Mouse (Mus musculus) cerebellum, adult 11-12 months (tissue): Measurements from ENCODE around the gene Trappc2l.

Experiments
- DNase-seq: peaks from one replicate; pipeline ENCODE4 v3.0.0; 2022

Trappc2l gene

DNA sequence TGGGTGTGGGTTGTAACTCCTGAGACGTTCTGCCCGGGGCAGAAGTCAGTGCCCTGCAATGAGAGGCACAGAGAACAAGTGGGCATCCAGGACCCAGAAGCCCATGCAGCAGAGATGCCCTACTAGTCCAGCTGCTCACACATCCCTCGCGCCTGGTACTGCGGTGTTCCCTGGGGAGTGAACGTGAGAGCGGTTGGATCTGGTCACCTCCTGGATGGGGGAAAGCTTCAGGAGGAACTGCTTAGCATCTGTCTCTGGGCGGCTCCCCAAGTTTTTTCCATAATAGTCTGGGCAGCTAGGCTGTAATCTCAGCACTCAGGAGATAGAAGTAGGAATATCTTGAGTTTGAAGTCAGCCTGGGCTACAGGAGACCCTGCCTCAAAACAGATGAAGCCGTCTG is 26.5 kb upstream of the Trappc2l start:
- DNase-seq: no peak

DNA sequence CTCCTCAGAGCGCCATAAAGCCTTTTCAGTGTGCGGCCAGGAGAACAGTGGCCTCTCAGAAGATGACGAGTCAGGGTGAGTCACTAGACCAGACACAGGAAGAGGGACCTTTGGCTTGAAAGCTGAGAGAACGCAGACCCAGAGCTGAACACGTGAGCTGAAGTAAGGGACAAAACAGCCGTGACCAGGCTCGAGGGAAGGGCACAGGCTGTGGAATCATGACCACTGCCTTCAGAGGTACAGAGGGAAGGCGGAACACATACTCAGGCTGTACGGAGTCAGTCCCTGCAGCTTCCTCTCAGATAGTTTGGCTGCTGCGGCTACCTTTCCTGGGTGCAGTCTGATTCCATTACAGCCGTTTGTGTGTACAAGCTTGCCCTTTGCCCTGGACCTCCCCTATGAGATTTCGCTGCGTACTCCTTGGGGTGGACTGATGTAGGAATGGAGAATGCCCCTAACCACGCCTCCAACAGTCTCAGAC is 26.0 kb upstream of the Trappc2l start:
- DNase-seq: no peak

DNA sequence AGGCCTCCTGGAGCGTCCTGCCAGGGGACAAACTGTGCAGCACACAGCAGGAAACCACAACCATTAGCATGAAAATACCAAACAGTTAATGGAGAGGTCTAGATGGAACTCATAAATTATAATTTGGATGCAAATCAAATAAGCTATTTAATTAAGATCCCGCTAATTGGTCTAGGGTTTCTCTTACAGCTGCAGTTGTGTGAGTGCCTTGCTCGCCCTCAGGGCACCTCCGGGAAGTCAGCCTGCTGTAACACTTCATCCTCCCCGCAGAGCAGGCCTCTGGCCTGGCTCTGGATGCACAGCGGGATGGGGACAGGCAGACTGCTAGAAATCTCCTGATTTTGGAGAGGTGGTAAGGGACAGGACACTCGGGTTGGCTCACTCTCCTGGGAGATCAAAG is 25.3 kb upstream of the Trappc2l start:
- no peak for DNase-seq

DNA sequence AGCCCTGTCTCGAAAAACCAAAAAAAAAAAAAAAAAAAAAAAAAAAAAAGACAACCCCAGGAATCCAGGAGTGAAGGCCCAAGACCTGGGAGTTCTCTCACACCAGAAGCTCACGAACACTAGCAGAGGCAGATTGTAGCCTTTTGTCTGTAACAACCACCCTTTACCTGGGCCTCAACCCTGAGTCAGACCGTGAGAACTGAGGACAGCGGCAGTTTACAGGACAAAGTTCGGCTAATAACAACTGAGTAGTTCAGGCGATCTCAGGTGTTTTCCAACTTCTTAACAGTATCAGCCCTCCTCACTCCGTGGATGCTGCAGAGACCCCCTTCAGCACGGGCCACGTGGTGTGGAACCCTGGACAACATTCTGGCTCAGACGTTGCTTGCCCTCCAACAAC is 24.7 kb upstream of the Trappc2l start:
- DNase-seq: no peak

DNA sequence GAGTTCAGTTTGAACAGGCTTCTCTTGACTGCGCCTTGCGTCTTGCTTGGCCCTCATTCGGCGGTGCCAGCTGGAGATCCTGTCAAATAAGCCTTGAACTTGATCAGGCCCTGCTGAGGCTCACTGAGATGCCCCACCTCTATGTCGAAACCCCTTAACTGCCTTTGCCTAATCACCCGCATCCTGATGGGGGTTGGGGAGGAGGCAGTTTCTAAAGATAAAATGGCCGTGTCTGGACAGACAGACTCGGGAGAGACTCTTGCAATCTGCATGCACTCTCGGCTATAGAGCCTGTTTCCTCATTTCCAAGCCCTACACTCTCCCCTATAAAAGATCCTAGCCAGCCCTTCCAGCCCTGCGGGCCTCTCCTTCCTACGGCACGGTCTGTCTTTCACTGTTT is 18.2 kb upstream of the Trappc2l start:
- no peak for DNase-seq

DNA sequence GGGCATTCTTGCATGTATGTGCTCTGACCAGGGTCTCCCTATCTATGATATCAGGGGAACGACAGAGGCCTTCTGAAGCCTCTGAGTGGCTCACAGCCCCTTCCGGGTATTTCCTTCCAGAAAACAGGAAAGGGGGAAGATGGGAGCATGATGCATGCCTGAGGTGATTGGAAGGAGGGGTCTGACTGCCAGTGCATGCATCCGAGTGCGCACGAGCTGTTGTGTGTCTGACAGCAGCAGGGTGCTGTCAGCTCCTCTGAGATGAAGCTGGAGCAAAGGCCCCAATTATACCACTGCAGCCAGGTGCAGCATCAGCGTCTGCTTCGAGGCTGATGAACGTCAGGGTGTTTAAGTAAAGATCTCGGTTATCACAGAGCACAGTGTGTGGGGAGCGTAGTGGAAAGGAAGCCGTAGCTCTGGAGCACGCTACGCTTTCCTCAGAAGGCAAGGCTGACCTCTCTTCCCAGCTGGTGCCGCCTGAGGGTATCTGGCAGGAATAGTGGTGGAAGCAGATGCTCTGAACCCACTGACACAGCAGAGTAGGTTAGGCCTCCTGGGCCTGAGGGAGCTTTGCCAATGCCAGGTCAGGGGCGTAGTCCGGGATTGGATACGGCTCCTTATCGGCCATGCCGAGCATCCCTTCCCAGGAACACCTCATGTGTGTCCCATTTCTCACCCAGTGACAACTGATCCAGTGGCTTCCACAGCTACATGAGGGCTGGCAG is 17.5 kb upstream of the Trappc2l start:
- DNase-seq: peak; percentile 69

DNA sequence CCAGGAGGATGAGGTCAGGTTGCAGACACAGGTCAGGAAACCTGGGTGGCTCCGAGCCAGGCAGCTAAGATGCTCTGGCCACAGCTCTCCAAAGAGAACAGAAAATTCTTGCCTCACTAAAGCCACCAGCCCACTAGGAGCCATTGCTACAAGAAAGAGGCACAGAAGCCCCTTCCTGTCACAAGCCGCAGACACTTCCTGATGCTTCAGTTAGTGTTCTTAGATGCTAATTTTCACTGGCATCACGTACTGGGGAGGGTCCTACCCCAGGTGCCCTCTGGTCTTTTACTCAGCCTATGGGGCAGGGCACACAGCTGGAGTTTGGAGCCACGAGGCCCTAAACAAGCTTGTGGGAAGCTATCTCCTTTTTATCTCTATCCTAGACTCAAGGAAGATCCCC is 15.4 kb upstream of the Trappc2l start:
- no peak for DNase-seq

DNA sequence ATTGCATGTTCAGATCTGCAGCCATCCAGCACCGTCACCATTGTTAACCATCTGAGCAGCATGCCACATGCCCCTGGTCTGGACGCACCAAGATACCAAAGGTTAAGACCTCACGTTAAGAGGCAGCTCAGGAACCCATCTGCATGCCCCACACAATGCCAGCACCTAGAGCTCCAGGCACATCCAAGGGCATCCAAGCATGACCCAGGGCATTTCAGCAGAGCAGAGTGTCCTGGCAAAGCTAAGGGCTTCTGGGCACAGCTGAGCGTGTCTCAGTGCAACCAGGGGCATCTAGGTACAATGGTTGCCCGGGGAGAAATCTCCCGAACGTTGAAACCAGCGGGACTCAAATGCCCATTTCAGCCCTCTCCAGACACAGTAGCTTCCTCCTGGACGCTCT is 10.8 kb upstream of the Trappc2l start:
- DNase-seq: no peak

DNA sequence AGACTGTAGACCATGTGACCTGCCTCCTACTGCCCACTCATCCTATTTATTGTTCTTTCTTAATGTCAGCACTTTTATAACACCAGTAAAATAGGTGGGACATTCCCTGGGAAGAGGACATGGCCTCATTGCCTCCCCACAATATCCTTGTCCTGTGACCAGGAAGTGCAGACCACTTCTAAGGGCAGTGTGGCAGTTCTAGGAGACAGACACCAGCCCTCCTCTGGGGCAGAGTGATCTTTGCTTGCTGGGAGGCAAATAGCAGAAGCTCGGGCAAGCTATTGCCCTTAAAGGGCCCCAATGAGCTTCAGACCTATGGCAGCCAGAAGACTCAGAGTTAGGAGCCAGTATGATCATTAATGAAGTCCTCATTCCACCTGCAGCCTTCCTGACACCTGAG is 6.8 kb upstream of the Trappc2l start:
- DNase-seq: no peak

DNA sequence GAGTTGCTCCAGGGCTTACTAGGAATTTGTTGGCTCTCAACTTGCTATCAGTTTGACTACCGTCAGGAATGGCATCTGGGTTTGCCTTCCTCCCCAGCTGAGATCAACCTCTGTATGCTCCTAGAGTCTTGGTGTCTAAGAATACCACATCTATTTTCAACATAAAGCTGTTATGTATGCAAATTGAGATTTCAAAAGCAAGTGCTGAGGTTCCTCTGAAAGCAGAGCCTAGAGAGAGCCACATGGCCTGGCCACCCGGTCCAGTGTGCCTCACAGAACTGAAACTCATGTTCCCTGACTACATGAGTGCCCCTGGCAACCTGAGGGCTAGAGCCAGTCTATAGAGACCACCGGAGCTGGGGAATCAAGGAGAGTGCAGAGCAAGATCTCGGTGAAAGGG is 6.1 kb upstream of the Trappc2l start:
- DNase-seq: no peak

DNA sequence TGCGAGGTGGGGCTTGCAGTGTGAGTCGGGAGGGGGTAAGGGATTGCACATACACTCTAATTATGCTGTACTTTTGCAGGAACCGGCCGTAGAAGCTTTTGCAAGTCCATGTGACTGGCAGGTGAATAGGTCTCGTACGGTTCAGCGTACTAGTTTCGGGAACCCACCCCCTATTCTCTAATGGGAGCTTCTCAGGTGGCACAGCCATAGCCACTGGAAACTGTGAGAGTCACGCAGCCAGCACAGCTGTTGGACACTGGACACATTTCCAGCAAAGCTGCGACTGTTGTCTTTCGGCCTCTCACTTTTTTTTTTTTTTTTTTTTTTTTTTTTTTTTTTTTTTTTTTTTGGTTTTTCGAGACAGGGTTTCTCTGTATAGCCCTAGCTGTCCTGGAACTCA is 4.6 kb upstream of the Trappc2l start:
- no peak for DNase-seq

DNA sequence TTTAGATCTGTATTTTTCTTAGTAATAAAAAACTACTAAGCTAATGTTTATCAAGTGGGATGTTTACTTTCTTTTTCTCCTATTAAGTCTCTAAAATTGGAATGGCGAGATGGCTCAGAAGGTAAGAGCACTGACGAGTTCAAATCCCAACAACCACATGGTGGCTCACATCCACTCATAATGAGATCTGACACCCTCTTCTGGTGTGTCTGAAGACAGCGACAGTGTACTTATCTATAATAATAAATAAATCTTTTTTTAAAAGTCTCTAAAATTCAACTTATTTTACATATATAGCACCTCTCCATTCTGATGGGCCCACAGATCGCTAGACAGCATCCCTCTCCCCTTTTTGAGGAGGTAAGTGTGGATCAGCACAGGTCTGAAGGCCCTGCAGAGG is 1.2 kb upstream of the Trappc2l start:
- DNase-seq: no peak

DNA sequence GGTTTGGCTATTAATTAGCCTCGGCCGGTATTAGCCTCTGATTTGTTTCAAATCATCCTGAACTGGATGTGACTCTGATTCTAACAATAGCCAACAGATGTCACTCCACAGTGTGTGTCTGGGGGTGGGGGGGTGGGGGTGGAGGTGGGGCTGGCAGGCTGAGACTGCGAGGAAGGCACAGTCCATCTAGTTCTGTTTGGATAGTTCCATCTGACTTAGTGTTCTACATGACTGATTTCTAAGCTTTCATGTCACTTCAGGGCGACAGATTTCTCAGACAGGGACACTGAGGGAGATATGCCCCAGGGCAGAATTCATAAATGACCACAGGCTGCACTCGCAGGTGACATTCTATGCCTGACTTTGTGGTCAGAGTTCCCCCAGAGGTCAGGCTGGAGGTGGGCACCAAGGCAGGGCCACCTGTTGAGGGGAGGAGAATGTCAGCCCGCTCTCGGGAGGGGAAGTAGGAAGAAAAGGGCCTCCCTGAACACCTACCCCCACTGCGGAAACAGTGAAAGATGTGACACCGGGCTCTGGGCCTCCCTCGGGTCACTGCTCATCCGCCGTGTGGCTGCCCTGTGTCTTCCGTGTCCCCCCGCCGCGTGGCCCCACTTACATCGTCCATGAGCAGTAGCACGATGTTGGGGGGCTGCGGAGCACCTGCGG is 695 bp upstream of the Trappc2l start:
- DNase-seq: no peak

DNA sequence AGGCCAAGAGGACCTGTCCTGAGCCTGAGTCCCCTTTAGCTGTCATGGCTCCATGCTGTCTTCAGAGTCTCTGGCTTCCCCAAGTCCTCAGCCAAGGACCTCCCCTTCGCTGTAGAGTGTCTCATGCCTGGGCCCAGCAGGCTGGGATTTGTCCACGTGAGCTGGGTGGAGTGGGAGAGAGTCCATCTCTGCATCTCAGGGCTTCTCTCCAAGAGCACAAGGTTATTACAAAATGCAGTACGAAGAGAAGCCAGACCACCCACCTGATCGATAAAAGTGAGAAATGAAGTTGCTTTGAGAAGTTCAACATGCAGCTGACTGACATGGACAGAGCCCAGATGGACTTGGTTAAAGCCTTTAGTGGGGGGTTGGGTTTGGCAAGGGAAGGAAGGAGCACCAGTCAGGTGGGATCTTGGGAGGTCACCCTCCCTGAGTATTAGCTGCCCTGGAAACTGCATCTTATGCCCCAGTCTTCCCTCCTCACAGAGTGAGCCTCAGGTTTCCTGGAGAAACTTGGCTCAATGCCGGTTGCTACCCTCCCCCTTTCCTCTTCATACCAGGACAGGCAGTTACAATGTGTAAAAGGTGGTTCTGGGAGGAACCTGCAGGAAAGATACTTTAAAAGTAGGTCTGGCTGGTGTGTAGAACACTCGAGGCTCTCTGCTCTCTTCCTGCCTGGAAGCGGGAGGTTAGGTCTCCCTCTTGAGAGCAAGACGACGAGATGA is 4.9 kb downstream of the Trappc2l start:
- DNase-seq: no peak

DNA sequence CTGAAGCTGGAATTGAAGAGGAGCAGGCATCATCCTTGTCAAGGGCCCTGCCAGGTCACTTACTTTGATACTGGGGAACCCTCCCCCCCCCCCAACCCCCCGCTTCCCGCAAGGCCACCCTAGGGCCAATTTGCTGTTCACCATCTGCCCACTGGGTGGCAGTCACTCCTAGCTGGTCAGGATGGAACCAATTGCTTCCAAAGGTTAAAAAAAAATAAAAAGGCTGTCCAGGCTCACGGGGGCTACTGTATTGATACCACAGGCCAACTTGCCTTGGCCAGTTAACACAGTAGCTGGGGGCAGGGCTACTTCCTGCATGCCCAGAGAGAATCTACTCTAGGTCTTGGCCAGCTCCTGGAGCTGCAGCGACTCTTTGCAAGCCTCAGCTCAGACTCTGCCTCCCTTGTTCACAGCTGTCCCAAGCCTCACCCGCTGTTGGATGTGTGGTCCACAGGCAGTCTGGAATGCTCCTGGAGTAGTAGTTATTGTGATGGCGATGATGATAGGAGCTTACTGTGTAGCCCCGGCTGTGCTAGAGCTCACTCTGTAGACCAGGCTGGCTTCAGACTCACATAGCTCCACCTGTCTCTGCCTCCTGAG is 6.6 kb downstream of the Trappc2l start:
- peak; percentile 72 for DNase-seq

DNA sequence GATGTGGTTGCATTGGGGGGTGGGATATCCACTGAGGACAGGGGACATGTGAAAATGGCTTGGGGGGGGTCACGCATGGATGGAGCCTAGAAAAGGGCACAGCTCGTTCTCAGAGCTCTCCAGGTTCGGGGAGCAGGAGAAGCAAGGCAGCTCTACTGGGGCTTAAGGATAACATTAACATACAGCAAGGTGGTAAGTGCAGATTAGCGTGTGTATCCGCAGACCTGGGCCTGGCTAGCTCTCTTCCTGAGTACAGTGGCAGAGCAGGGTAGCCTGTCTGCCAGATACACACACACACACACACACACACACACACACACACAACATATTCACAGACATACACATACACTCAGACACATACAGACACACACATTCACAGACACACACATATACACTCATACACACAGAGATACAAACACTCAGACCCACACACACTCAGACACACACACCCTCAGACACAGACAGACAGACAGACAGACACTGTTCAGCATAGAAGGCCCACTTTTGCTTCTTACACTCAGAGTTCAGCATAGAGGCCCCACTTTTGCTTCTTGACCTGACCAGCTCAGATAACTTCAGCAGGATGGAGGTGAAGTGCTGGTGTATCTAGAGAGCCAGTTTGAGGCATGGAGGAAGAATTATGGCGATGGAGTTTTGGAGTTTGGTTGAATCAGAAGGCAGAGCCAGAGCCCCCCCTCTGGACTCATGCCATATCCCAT is 7.4 kb downstream of the Trappc2l start:
- DNase-seq: no peak

DNA sequence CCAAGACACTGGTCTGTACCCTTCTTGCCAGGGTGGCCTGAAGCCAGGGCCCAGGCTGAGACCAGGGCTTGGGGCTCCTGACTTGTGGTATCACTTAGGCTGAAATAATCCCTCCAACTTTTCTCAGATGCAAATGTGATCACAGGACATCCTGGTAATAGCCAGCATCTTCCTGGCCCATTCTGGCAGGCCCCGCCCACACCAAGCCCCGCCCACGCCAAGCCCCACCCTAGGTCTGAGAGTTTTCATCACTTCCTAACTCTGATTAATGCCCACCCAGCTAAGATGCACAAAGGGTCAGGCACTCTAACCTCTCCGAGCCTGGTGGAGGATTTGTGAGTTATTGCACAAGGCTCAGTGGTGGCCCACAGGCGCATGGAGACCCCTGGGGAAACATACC is 9.0 kb downstream of the Trappc2l start:
- DNase-seq: no peak

DNA sequence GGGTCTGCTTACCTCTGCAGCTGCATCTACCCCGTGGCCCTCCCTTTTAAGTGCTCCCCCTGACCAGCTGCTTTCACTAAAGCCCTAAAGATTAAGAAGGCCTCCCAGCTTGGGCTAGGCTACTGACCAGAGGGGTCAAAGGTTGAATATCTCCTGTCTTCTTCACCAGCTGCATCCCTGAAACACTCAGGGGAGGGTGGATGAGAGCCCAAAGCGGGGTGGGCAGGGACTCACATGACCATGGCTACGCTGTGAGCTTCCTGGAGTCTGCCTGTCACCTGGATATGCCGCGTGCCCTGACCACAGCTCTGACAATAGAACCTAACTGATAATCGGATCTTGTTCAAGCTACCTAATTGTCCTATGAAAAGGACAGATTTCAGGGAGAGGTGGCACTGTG is 11.3 kb downstream of the Trappc2l start, which contains the start of gene Pabpn1l:
Gene Pabpn1l (minus strand): TSS at position 13 of the 400 bp plus-strand sequence.
- no peak for DNase-seq

DNA sequence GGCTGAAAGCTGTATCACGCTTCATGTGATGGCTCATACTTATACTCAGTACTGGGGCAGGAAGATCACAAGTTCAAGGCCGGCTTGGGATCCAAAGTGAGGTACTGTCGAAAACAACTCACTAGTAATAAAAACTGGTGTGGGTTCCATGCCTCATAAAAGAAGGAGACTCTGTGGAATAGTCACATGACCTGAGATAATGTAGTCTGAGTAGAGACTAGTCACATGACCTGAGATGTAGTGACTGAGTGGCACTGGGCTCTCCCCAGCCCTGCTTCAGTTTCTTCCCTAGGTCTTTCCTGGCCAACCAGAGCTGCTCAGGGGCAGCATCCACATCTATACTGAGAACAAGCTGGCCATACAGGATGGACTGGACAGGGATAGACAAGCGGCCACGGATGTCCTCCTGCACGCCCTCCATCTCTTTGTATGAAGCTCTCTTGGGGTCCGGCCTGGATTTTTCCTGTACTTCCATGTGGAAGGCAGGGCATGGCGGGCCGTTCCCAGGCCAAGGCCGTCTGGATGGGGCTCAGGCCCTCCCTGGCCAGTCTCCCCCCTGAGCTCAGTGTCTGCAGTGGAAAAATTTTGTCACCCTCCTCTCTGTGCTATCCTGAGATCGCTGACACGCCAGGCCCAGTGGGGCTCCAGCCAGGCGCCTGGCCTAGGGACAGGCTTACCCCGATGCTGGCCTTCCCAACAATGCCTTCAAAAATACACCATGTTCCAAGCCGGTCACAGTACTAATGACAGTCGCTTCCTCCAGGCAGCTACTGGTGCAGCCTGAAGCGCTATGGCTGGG is 12.6 kb downstream of the Trappc2l start:
- no peak for DNase-seq

DNA sequence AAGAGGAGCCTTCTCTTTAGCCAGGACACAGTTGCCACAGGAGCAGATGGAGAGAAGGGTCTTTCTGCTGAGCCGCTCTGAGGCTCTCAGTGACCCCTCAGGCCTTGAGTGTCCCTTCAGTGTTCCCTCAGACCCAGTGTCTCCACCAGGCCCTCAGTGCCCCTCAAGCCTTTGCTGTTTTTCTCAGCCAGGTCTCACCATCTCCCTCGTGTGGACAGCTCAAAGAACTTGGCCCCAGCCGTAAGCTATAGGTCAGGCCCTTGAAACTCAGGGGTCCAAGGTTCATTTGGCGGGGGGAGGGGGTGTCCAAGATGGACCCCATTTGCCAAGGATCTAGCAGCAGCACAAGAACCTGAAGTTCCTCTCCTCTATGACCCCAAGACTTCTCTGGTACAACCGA is 13.2 kb downstream of the Trappc2l start:
- DNase-seq: no peak

DNA sequence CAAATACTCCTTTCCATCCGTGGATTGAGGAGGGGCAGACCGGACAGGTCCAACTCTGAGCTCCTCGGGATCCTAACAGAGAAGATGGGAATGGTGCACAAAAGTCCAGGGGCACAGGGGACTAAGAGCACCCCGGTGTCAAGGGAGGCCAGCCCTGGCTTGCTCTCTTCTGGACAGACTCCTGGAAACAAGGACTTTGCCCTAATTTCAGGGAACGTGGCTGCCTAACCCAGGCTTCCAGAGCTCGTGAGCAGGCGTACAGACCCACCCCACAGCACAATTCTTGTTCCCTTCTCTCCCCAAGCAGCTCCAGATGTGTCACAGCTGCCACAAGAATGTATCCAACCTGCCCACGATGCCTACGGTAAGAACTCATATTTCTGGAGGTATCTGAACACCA is 14.4 kb downstream of the Trappc2l start:
- DNase-seq: no peak

DNA sequence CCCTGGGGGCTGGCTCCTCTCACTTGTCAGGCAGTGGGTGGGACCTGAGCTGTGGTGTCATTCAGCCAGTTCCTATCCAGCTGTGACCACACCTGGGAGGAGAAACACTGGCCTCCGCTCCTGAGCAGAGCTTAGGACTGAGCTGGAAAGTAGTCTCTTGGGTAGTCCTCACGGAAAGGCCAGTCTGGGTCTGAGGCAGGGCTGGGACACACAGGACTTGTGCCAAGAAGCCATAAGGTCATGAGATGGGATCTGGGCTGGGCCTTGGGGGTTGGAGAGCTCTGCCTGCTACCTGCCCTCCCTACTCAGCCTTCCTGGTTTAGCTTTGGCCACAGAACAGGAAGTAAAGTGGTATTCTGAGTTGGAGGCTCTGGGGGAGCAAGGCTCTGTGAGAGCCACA is 15.5 kb downstream of the Trappc2l start:
- no peak for DNase-seq
